Mouse (Mus musculus) erythroblast, embryonic 14.5 days (primary cell): ENCODE results near the gene Slc25a30.

Source experiments
- GATA1 ChIP-seq: IDR thresholded peaks from 2 replicates; pipeline ENCODE4 v1.6.1; 2012; ENCODE audit warnings: low read length, inconsistent platforms, mixed read lengths
- TAL1 ChIP-seq: IDR thresholded peaks from 3 replicates; pipeline ENCODE4 v1.6.1; 2012; ENCODE audit warnings: low read length, inconsistent platforms, mixed read lengths

DNA sequence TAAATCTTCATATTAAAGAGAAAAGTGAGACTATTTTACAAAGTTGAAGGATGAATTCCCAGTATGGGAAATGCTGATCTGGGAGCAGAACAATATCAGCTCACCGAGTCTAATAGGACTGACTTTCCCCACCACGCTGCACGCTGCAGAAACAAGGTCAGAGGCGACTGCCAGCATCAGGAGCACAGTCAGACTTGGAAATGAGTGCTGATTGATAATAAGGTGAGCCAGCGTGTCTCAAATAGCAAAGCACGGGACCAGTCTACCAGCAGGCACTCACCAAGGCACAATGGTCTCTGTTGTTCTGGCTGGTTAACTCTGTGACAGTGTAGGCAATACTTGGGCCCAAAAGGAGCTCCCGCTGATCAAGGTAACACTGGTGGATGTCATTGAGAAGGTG lies 54.2 kb downstream of the Slc25a30 start:
- no peak for TF ChIP-seq GATA1
- TF ChIP-seq TAL1: no peak
